Mouse (Mus musculus): Measurements from ENCODE around the gene Nfam1.

The Nfam1 gene

GRCm38 (mm10) chr15:82958253-82958701 is 74.8 kb downstream of the Nfam1 start:
- no peak for DNase-seq

GRCm38 (mm10) chr15:82956721-82957120 is 76.4 kb downstream of the Nfam1 start:
- DNase-seq, result no peak

GRCm38 (mm10) chr15:82956310-82956709 is 76.8 kb downstream of the Nfam1 start:
- DNase-seq, result no peak

- DNase-seq, result no peak
Observed at GRCm38 (mm10) chr15:82955286-82955685, 77.8 kb downstream of the Nfam1 start.

- DNase-seq, result no peak
Observed at GRCm38 (mm10) chr15:82954034-82954433, 79.1 kb downstream of the Nfam1 start.

GRCm38 (mm10) chr15:82953096-82953495 is 80.0 kb downstream of the Nfam1 start:
- no peak for DNase-seq

GRCm38 (mm10) chr15:82952292-82952705 is 80.8 kb downstream of the Nfam1 start:
- DNase-seq, result no peak

GRCm38 (mm10) chr15:82950246-82950645 is 82.9 kb downstream of the Nfam1 start:
- no peak for DNase-seq

GRCm38 (mm10) chr15:82947431-82947830 is 85.7 kb downstream of the Nfam1 start:
- DNase-seq, result no peak

- no peak for DNase-seq
Observed at GRCm38 (mm10) chr15:82944479-82945195, 88.5 kb downstream of the Nfam1 start.
